Mouse (Mus musculus): ENCODE results near the gene Adal.

DNA sequence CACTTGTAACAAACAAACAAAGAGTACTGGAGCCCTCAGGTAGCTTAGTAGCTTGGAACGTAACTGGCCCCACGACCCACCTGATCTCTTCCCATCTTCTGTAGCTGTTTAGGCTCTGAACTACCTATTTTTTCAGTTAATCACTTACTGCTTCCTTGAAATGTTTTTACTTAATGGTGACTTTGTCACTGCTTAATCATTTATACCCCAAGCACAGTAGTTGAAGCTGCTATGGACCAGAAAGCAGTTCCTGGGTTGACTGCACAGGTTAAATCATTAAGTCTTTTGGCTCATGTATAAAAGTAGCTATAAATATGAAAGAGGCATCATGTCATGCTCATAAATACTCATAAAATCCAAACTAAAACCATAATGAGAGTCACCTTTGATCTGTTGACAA, 24.8 kb upstream of the Adal start:
- no peak for TF ChIP-seq POLR2A (IDR thresholded peaks at IDR 0.05; ENCODE audit: low read depth, low read length)
- no peak for TF ChIP-seq CTCF (conservative IDR thresholded peaks at IDR 0.05; ENCODE audit: insufficient read depth, insufficient read length, low read depth, low read length)

Data from kidney, adult 2 months (tissue).